Mouse (Mus musculus): ENCODE data around the gene B9d2.

- TF ChIP-seq EP300 (IDR thresholded peaks at IDR 0.05; ENCODE audit: low read depth): no peak
- no peak for TF ChIP-seq CTCF (IDR thresholded peaks at IDR 0.05; ENCODE audit: low read depth)
Measured at GRCm38 (mm10) chr7:25729862-25730261, 49.3 kb downstream of the B9d2 start.

All from liver, embryonic 14.5 days (tissue).